Mouse (Mus musculus) CH12.LX (cell line): ENCODE measurements around the gene Cd86. TPM values are rescaled to one million over a fixed set of nuclear protein-coding genes. Genes with fewer than 3 reads are reported as not detected.
A peak's percentile ranks its signal among the peaks of the same experiment; 100 is the strongest.

Experiments
- DNase-seq: peaks from one replicate; pipeline ENCODE4 v3.0.0-alpha.2; 2013; ENCODE audit errors: extremely low read depth
- H3K27ac ChIP-seq: 2 replicates; pipeline ENCODE4 v1.5.1; 2012; ENCODE audit warnings: low read depth, mild to moderate bottlenecking, control low read depth, moderate library complexity; ENCODE audit not compliant: insufficient read depth
- H3K27me3 ChIP-seq: replicated peaks from 2 replicates; pipeline ENCODE3; 2012; ENCODE audit warnings: inconsistent platforms
- H3K36me3 ChIP-seq, 2 experiments: replicated peaks in 1 of 2; 2 replicates each; pipeline versions ENCODE3 to v1.6.1; 2012; ENCODE audit warnings: inconsistent platforms in 1 of 2, low read length in 1 of 2, mild to moderate bottlenecking in 1 of 2, mixed read lengths in 1 of 2, moderate library complexity in 1 of 2; ENCODE audit not compliant: control insufficient read depth in 1 of 2, insufficient read depth in 1 of 2
- H3K4me1 ChIP-seq, 2 experiments: 2 replicates each; pipeline ENCODE4 v1.6.1; 2012; ENCODE audit warnings: inconsistent platforms in 1 of 2, moderate library complexity in 1 of 2; ENCODE audit not compliant: insufficient read depth in 2 of 2, control insufficient read depth in 1 of 2
- H3K4me2 ChIP-seq: 2 replicates; pipeline ENCODE4 v1.6.1; 2012; ENCODE audit warnings: low read depth, mild to moderate bottlenecking, control low read depth; ENCODE audit not compliant: poor library complexity, insufficient read depth, severe bottlenecking
- H3K4me3 ChIP-seq, 3 experiments: fragments of 150-350 bp in 1 of 3; sonication (generic) in 1 of 3; replicated peaks in 1 of 3; 2 replicates each; pipeline versions ENCODE3 to v1.5.1; 2011 to 2012; ENCODE audit warnings: low read depth in 2 of 3, low read length in 2 of 3, mild to moderate bottlenecking in 2 of 3, moderate library complexity in 2 of 3, control low read depth in 1 of 3, improper control_type of control experiment in 1 of 3, inconsistent platforms in 1 of 3, mixed read lengths in 1 of 3; ENCODE audit not compliant: poor library complexity in 1 of 3
- H3K79me2 ChIP-seq: replicated peaks from 2 replicates; pipeline ENCODE4 v1.6.1; 2012; ENCODE audit warnings: mild to moderate bottlenecking, moderate library complexity; ENCODE audit not compliant: control insufficient read depth, poor library complexity, insufficient read depth, severe bottlenecking; ENCODE audit errors: extremely low read depth
- H3K9ac ChIP-seq: 2 replicates; pipeline ENCODE4 v1.6.1; 2012; ENCODE audit warnings: low read depth, mild to moderate bottlenecking, control low read depth, moderate library complexity; ENCODE audit not compliant: insufficient read depth
- H3K9me3 ChIP-seq: replicated peaks from 2 replicates; pipeline ENCODE3; 2012; ENCODE audit warnings: low read length, inconsistent platforms, mixed read lengths
- BHLHE40 ChIP-seq: IDR thresholded peaks from 2 replicates; pipeline ENCODE4 v1.6.1; 2011; ENCODE audit warnings: mild to moderate bottlenecking, low read depth, low read length, improper control_type of control experiment
- CHD1 ChIP-seq: IDR thresholded peaks from 2 replicates; pipeline ENCODE4 v1.6.1; 2012; ENCODE audit warnings: low read depth, low read length, improper control_type of control experiment, inconsistent platforms
- CTCF ChIP-seq, 2 experiments: IDR thresholded peaks in 1 of 2; conservative IDR thresholded peaks in 1 of 2; 2 replicates each; pipeline ENCODE4 v1.5.1; 2011 to 2012; ENCODE audit warnings: low read depth in 2 of 2, low read length in 2 of 2, improper control_type of control experiment in 1 of 2, inconsistent platforms in 1 of 2, mild to moderate bottlenecking in 1 of 2, moderate library complexity in 1 of 2
- E2F4 ChIP-seq: IDR thresholded peaks from 2 replicates; pipeline ENCODE4 v1.6.1; 2011; ENCODE audit warnings: low read depth, low read length, improper control_type of control experiment; ENCODE audit not compliant: insufficient replicate concordance
- EP300 ChIP-seq: IDR thresholded peaks from 2 replicates; pipeline ENCODE4 v1.6.1; 2011; ENCODE audit warnings: low read length, improper control_type of control experiment
- GABPA ChIP-seq: IDR thresholded peaks from 2 replicates; pipeline ENCODE4 v1.6.1; 2012; ENCODE audit warnings: low read depth, low read length, improper control_type of control experiment, inconsistent platforms; ENCODE audit not compliant: insufficient replicate concordance
- HCFC1 ChIP-seq: IDR thresholded peaks from 2 replicates; pipeline ENCODE4 v1.6.1; 2012; ENCODE audit warnings: low read depth, mild to moderate bottlenecking, inconsistent platforms, low read length, improper control_type of control experiment
- IRF4 ChIP-seq: IDR thresholded peaks from 2 replicates; pipeline ENCODE4 v1.6.1; 2014; ENCODE audit warnings: low read depth, mild to moderate bottlenecking, inconsistent platforms, low read length, improper control_type of control experiment
- JUN ChIP-seq: IDR thresholded peaks from 2 replicates; pipeline ENCODE4 v1.6.1; 2011; ENCODE audit warnings: low read depth, mild to moderate bottlenecking, low read length, improper control_type of control experiment, moderate library complexity; ENCODE audit not compliant: insufficient read depth
- JUND ChIP-seq: conservative IDR thresholded peaks from 2 replicates; pipeline ENCODE4 v1.6.1; 2011; ENCODE audit warnings: low read depth, low read length, improper control_type of control experiment
- KAT2A ChIP-seq: IDR thresholded peaks from 2 replicates; pipeline ENCODE4 v1.6.1; 2012; ENCODE audit warnings: low read length, improper control_type of control experiment, inconsistent platforms; ENCODE audit not compliant: insufficient replicate concordance
- MAFK ChIP-seq: IDR thresholded peaks from 2 replicates; pipeline ENCODE4 v1.6.1; 2011; ENCODE audit warnings: low read length, improper control_type of control experiment; ENCODE audit not compliant: insufficient replicate concordance
- MAX ChIP-seq: IDR thresholded peaks from 2 replicates; pipeline ENCODE4 v1.6.1; 2011; ENCODE audit warnings: low read length, improper control_type of control experiment
- MAZ ChIP-seq: IDR thresholded peaks from 2 replicates; pipeline ENCODE4 v1.6.1; 2012; ENCODE audit warnings: low read depth, mild to moderate bottlenecking, inconsistent platforms, low read length, improper control_type of control experiment, moderate library complexity
- MXI1 ChIP-seq: IDR thresholded peaks from 2 replicates; pipeline ENCODE4 v1.6.1; 2011; ENCODE audit warnings: mild to moderate bottlenecking, low read depth, low read length, improper control_type of control experiment
- MYC ChIP-seq: IDR thresholded peaks from 2 replicates; pipeline ENCODE4 v1.6.1; 2011; ENCODE audit warnings: low read depth, mild to moderate bottlenecking, improper control_type of control experiment, low read length
- NELFE ChIP-seq: IDR thresholded peaks from 2 replicates; pipeline ENCODE4 v1.6.1; 2011; ENCODE audit warnings: low read depth, low read length, improper control_type of control experiment
- NRF1 ChIP-seq: IDR thresholded peaks from 2 replicates; pipeline ENCODE4 v1.6.1; 2014; ENCODE audit warnings: low read depth, mild to moderate bottlenecking, inconsistent platforms, low read length, improper control_type of control experiment, moderate library complexity
- PAX5 ChIP-seq: IDR thresholded peaks from 2 replicates; pipeline ENCODE4 v1.6.1; 2012; ENCODE audit warnings: low read length, inconsistent platforms, mixed read lengths
- POLR2AphosphoS2 ChIP-seq: IDR thresholded peaks from 2 replicates; pipeline ENCODE4 v1.6.1; 2011; ENCODE audit warnings: low read depth, low read length, improper control_type of control experiment
- RAD21 ChIP-seq: IDR thresholded peaks from 2 replicates; pipeline ENCODE4 v1.6.1; 2011; ENCODE audit warnings: low read depth, mild to moderate bottlenecking, low read length, improper control_type of control experiment, moderate library complexity
- RCOR1 ChIP-seq: conservative IDR thresholded peaks from 2 replicates; pipeline ENCODE4 v1.6.1; 2012; ENCODE audit warnings: low read depth, mild to moderate bottlenecking, inconsistent platforms, low read length, improper control_type of control experiment
- SMC3 ChIP-seq: IDR thresholded peaks from 2 replicates; pipeline ENCODE4 v1.6.1; 2011; ENCODE audit warnings: low read depth, low read length, improper control_type of control experiment
- TBP ChIP-seq: conservative IDR thresholded peaks from 2 replicates; pipeline ENCODE4 v1.6.1; 2011; ENCODE audit warnings: low read depth, low read length, improper control_type of control experiment
- TCF12 ChIP-seq: IDR thresholded peaks from 2 replicates; pipeline ENCODE4 v1.6.1; 2014; ENCODE audit warnings: low read depth, mild to moderate bottlenecking, inconsistent platforms, low read length, improper control_type of control experiment
- UBTF ChIP-seq: IDR thresholded peaks from 2 replicates; pipeline ENCODE4 v1.6.1; 2012; ENCODE audit warnings: low read depth, mild to moderate bottlenecking, inconsistent platforms, low read length, improper control_type of control experiment, moderate library complexity
- USF1 ChIP-seq: IDR thresholded peaks from 2 replicates; pipeline ENCODE4 v1.6.1; 2014; ENCODE audit warnings: low read depth, mild to moderate bottlenecking, inconsistent platforms, low read length, improper control_type of control experiment
- ZC3H11A ChIP-seq: IDR thresholded peaks from 2 replicates; pipeline ENCODE4 v1.6.1; 2012; ENCODE audit warnings: low read depth, mild to moderate bottlenecking, inconsistent platforms, low read length, improper control_type of control experiment
- ZKSCAN1 ChIP-seq: IDR thresholded peaks from 2 replicates; pipeline ENCODE4 v1.6.1; 2012; ENCODE audit warnings: low read depth, inconsistent platforms, low read length, improper control_type of control experiment, borderline replicate concordance
- ZMIZ1 ChIP-seq: IDR thresholded peaks from 2 replicates; pipeline ENCODE4 v1.6.1; 2012; ENCODE audit warnings: low read depth, mild to moderate bottlenecking, inconsistent platforms, low read length, improper control_type of control experiment
- ZNF384 ChIP-seq: IDR thresholded peaks from 2 replicates; pipeline ENCODE4 v1.6.1; 2012; ENCODE audit warnings: low read depth, low read length, improper control_type of control experiment, inconsistent platforms
- dilution Hi-C: fragments of 300-500 bp; cut with MboI; formaldehyde crosslinking; loops from 2 replicates; pipeline ENCODE4 v1.14.3; 2020; ENCODE audit warnings: low sequenced_read_pairs; ENCODE audit not compliant: extremely low pct_unique_long_range_greater_than_20kb, extremely low pct_ligation_motif_present
- in situ Hi-C: fragments of 300-500 bp; cut with MboI; formaldehyde crosslinking; loops from 3 replicates; pipeline ENCODE4 v1.14.3; 2019; ENCODE audit warnings: low sequenced_read_pairs, low pct_ligation_motif_present, low pct_unique_long_range_greater_than_20kb, mixed read lengths
- polyA plus RNA-seq: library from polyadenylated mRNA; unstranded; fragments of >175 nt; gene quantifications from 2 replicates; pipeline ENCODE4 v1.2.1, GENCODE M21; 2012; ENCODE audit warnings: low read depth; ENCODE audit not compliant: insufficient read length
- total RNA-seq, 2 experiments: library from RNA; depleted of rRNA; stranded (reverse); fragments of 300-350 nt in 1 of 2; fragments of >200 nt in 1 of 2; gene quantifications; 2 replicates each; pipeline ENCODE4 v1.2.3; 2012 to 2014

The Cd86 gene
- total and polyA plus RNA-seq, 3 experiments: 102 to 191 (median 113) TPM

- Histone ChIP-seq H3K79me2 (no peaks in the 10 kb centered on the region), H3K9me3 (peaks cover 2% of the 10 kb centered on the region), H3K27me3 (peaks cover 2% of the 10 kb centered on the region), H3K27ac (no peak overlapping the region), H3K9ac (no peak overlapping the region), H3K4me1 (peaks cover 26 to 51% of the 10 kb centered on the region in 2 experiments), H3K36me3 (no peaks in the 10 kb centered on the region), H3K4me3 (no peak overlapping the region), H3K4me2 (no peak overlapping the region)
- TF ChIP-seq BHLHE40 (peak; percentile 50), SMC3 (peak; percentile 82), MXI1 (no peak), MAX (no peak), ZKSCAN1 (no peak), ZMIZ1 (no peak), EP300 (no peak), KAT2A (no peak), CTCF (conservative IDR thresholded peaks at IDR 0.05 in 1 of 2, IDR thresholded peaks at IDR 0.05 in 1 of 2; ENCODE audit: low read depth in 2 of 2, low read length in 2 of 2) (peak; percentile 21 to 73; a peak in 2 of 4 replicates), NRF1 (no peak), JUND (no peak), RAD21 (peak; percentile 80), ZC3H11A (peak; percentile 41; the same call in 1 of the 2 replicates), POLR2AphosphoS2 (no peak), TCF12 (no peak), MYC (no peak), JUN (no peak), MAZ (no peak)
- in situ Hi-C loops (no loop called here), dilution Hi-C loops (no loop called here)
- peak; percentile 62 for DNase-seq
Observed at GRCm38 (mm10) chr16:36710794-36711193, 44.9 kb upstream of the Cd86 start.

- Histone ChIP-seq H3K4me1 (peaks cover 26 to 58% of the 10 kb centered on the region in 2 experiments), H3K4me2 (0 out of 2 replicates have a peak overlapping the region, but pooled peaks have one; percentile 1), H3K9ac (no peak overlapping the region), H3K9me3 (peaks cover 2% of the 10 kb centered on the region), H3K4me3 (peak overlapping the region in 2 of 3 experiments; percentile 34 to 36), H3K36me3 (no peaks in the 10 kb centered on the region), H3K27me3 (peaks cover 2% of the 10 kb centered on the region), H3K27ac (peak overlapping the region; percentile 50), H3K79me2 (no peaks in the 10 kb centered on the region)
- peak; percentile 78 for DNase-seq
- in situ Hi-C loops: no loop called here
- dilution Hi-C loops: no loop called here
- TF ChIP-seq MAFK: peak; percentile 98
- TF ChIP-seq ZNF384: no peak
- peak; percentile 54; the same call in 1 of the 2 replicates for TF ChIP-seq EP300
- no peak for TF ChIP-seq TBP
- TF ChIP-seq MAZ: no peak
- peak; percentile 55 for TF ChIP-seq IRF4
- no peak for TF ChIP-seq POLR2AphosphoS2
- TF ChIP-seq MXI1: no peak
- no peak for TF ChIP-seq RCOR1
- no peak for TF ChIP-seq PAX5
- TF ChIP-seq TCF12: peak; percentile 44; the same call in 1 of the 2 replicates
- TF ChIP-seq NELFE: no peak
- TF ChIP-seq HCFC1: no peak; the same call in 1 of the 2 replicates
- TF ChIP-seq CHD1: no peak
- no peak for TF ChIP-seq GABPA
- TF ChIP-seq ZKSCAN1: no peak
- no peak for TF ChIP-seq JUN
- TF ChIP-seq UBTF: no peak
- no peak for TF ChIP-seq KAT2A
- TF ChIP-seq NRF1: no peak
- TF ChIP-seq CTCF (conservative IDR thresholded peaks at IDR 0.05 in 1 of 2, IDR thresholded peaks at IDR 0.05 in 1 of 2; ENCODE audit: low read depth in 2 of 2, low read length in 2 of 2): no peak
- no peak; the same call in none of the 2 replicates for TF ChIP-seq RAD21
- no peak for TF ChIP-seq USF1
- TF ChIP-seq MAX: no peak
- TF ChIP-seq E2F4: no peak
- no peak for TF ChIP-seq ZMIZ1
Observed at GRCm38 (mm10) chr16:36709405-36709804, 43.5 kb upstream of the Cd86 start.
